Mouse (Mus musculus) embryonic fibroblast, embryonic 13.5 days (primary cell): ENCODE measurements around the gene Ndufs6.

Source experiments
- CTCF ChIP-seq: IDR thresholded peaks from 2 replicates; pipeline ENCODE4 v1.5.1; 2011; ENCODE audit warnings: mild to moderate bottlenecking, control low read depth, low read length, moderate library complexity, borderline replicate concordance; ENCODE audit not compliant: insufficient read depth
- POLR2A ChIP-seq: IDR thresholded peaks from 2 replicates; pipeline ENCODE4 v1.6.1; 2011; ENCODE audit warnings: low read depth, mild to moderate bottlenecking, control low read depth, low read length, moderate library complexity

GRCm38 (mm10) chr13:73310183-73310929, 18.0 kb downstream of the Ndufs6 start:
- TF ChIP-seq CTCF (peak; percentile 78), POLR2A (no peak)
